Mouse (Mus musculus) MEL (cell line): ENCODE results near the gene Zfp365.

Source experiments
- CTCF ChIP-seq, 3 experiments: IDR thresholded peaks in 2 of 3; conservative IDR thresholded peaks in 1 of 3; 2 replicates each; pipeline ENCODE4 v1.5.1; 2011 to 2012; ENCODE audit warnings: low read length in 3 of 3, low read depth in 2 of 3, mild to moderate bottlenecking in 2 of 3, improper control_type of control experiment in 1 of 3, inconsistent platforms in 1 of 3, mixed read lengths in 1 of 3, moderate library complexity in 1 of 3; ENCODE audit not compliant: control insufficient read depth in 1 of 3, insufficient read depth in 1 of 3, poor library complexity in 1 of 3, severe bottlenecking in 1 of 3
- GABPA ChIP-seq: IDR thresholded peaks from 2 replicates; pipeline ENCODE4 v1.6.1; 2012; ENCODE audit warnings: low read depth, mild to moderate bottlenecking, inconsistent platforms, low read length, improper control_type of control experiment, moderate library complexity
- JUND ChIP-seq: IDR thresholded peaks from 2 replicates; pipeline ENCODE4 v1.6.1; 2011; ENCODE audit warnings: low read depth, mild to moderate bottlenecking, improper control_type of control experiment, low read length
- POLR2A ChIP-seq, 2 experiments: IDR thresholded peaks; 2 replicates each; pipeline ENCODE4 v1.6.1; 2011 to 2012; ENCODE audit warnings: low read length in 2 of 2, mild to moderate bottlenecking in 2 of 2, control low read depth in 1 of 2, improper control_type of control experiment in 1 of 2, low read depth in 1 of 2, moderate library complexity in 1 of 2; ENCODE audit not compliant: control insufficient read depth in 1 of 2, insufficient read depth in 1 of 2, poor library complexity in 1 of 2
- POLR2AphosphoS2 ChIP-seq: IDR thresholded peaks from 2 replicates; pipeline ENCODE4 v1.6.1; 2011; ENCODE audit warnings: low read length, improper control_type of control experiment
- TBP ChIP-seq: IDR thresholded peaks from 2 replicates; pipeline ENCODE4 v1.8.0; 2011; ENCODE audit warnings: low read depth, low read length, improper control_type of control experiment
- ZC3H11A ChIP-seq: IDR thresholded peaks from 2 replicates; pipeline ENCODE4 v1.6.1; 2012; ENCODE audit warnings: low read depth, mild to moderate bottlenecking, inconsistent platforms, low read length, improper control_type of control experiment
- ZMIZ1 ChIP-seq: IDR thresholded peaks from 2 replicates; pipeline ENCODE4 v1.6.1; 2012; ENCODE audit warnings: low read depth, mild to moderate bottlenecking, inconsistent platforms, low read length, improper control_type of control experiment, moderate library complexity

- TF ChIP-seq CTCF (IDR thresholded peaks at IDR 0.05 in 2 of 3, conservative IDR thresholded peaks at IDR 0.05 in 1 of 3; ENCODE audit: control insufficient read depth in 1 of 3, insufficient read depth in 1 of 3, low read depth in 2 of 3, low read length in 3 of 3, poor library complexity in 1 of 3, severe bottlenecking in 1 of 3) = no peak
- no peak for TF ChIP-seq POLR2A (IDR thresholded peaks at IDR 0.05; ENCODE audit: control insufficient read depth in 1 of 2, insufficient read depth in 1 of 2, low read depth in 1 of 2, low read length in 2 of 2, poor library complexity in 1 of 2)
- TF ChIP-seq ZC3H11A = no peak
- TF ChIP-seq ZMIZ1 = no peak
- no peak for TF ChIP-seq POLR2AphosphoS2
- TF ChIP-seq TBP = no peak
- no peak for TF ChIP-seq GABPA
- TF ChIP-seq JUND = no peak
Observed at GRCm38 (mm10) chr10:67936944-67937343, 24.5 kb upstream of the Zfp365 start.
